Mouse (Mus musculus) A20 (cell line): Measurements from ENCODE around the gene Ano8.
A peak's percentile ranks its signal among the peaks of the same experiment; 100 is the strongest.

ENCODE experiments used
- DNase-seq: peaks from one replicate; pipeline ENCODE4 v3.0.0-alpha.2; 2011; ENCODE audit warnings: low read depth, low spot score

Ano8 gene

GRCm38 (mm10) chr8:71470913-71471255 is 14.9 kb downstream of the Ano8 start:
- no peak for DNase-seq

GRCm38 (mm10) chr8:71470146-71470912 is 15.4 kb downstream of the Ano8 start:
- no peak for DNase-seq

GRCm38 (mm10) chr8:71469411-71469810 is 16.4 kb downstream of the Ano8 start:
- peak; percentile 61 for DNase-seq

- DNase-seq: peak; percentile 99
Measured at GRCm38 (mm10) chr8:71468916-71469315, 16.8 kb downstream of the Ano8 start, which contains the start of gene Dda1. Gene Dda1, plus strand, starts transcription at chr8:71469199.

GRCm38 (mm10) chr8:71468001-71468400 is 17.8 kb downstream of the Ano8 start:
- DNase-seq: peak; percentile 14

GRCm38 (mm10) chr8:71467201-71467600 is 18.6 kb downstream of the Ano8 start:
- no peak for DNase-seq

- no peak for DNase-seq
Measured at GRCm38 (mm10) chr8:71466198-71466597, 19.6 kb downstream of the Ano8 start.

- DNase-seq: no peak
Measured at GRCm38 (mm10) chr8:71465733-71466132, 20.0 kb downstream of the Ano8 start.

GRCm38 (mm10) chr8:71464513-71465500 is 21.0 kb downstream of the Ano8 start, which contains the start of gene Mrpl34:
Gene Mrpl34, plus strand, starts transcription at chr8:71464959.
- DNase-seq: peak; percentile 100

- peak; percentile 98 for DNase-seq
Measured at GRCm38 (mm10) chr8:71463188-71464033, 22.4 kb downstream of the Ano8 start, which contains the start of gene Abhd8. Gene Abhd8, minus strand, starts transcription at chr8:71463655.

GRCm38 (mm10) chr8:71462786-71463185 is 23.0 kb downstream of the Ano8 start:
- peak; percentile 57 for DNase-seq

- no peak for DNase-seq
Measured at GRCm38 (mm10) chr8:71462191-71462590, 23.6 kb downstream of the Ano8 start.

- DNase-seq: no peak
Measured at GRCm38 (mm10) chr8:71461152-71461840, 24.5 kb downstream of the Ano8 start.

- no peak for DNase-seq
Measured at GRCm38 (mm10) chr8:71460716-71461115, 25.0 kb downstream of the Ano8 start.

GRCm38 (mm10) chr8:71457659-71458270 is 28.0 kb downstream of the Ano8 start:
- DNase-seq: no peak

GRCm38 (mm10) chr8:71456906-71457305 is 28.9 kb downstream of the Ano8 start:
- no peak for DNase-seq

GRCm38 (mm10) chr8:71454668-71455067 is 31.1 kb downstream of the Ano8 start:
- DNase-seq: no peak

- DNase-seq: no peak
Measured at GRCm38 (mm10) chr8:71452669-71453068, 33.1 kb downstream of the Ano8 start.

GRCm38 (mm10) chr8:71451777-71452176 is 34.0 kb downstream of the Ano8 start:
- no peak for DNase-seq

- no peak for DNase-seq
Measured at GRCm38 (mm10) chr8:71451337-71451736, 34.4 kb downstream of the Ano8 start.
